25 mouse cellular contexts compared by ENCODE assay signal in the genomic region with DNA sequence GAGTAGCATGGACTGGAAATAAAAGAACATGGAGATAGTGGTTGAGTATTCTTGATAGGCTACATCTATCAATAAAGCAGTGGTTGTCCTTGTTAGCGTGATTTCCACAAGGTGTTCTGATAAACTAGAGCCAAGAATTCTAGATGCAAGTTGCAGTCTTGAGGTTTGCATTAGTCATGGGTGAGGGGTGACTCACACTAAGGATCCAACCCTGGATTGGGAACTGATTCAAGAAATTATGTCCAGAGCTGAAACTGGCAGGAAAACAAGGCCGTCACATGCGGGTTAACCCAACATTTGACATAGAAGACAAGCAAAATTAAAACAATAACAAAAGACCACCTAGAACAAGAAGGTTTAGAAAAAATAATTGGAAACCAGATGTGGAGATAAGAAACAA. TPM values are rescaled to one million over a fixed set of nuclear protein-coding genes. Genes with fewer than 3 reads are reported as not detected.
"Had no signal": no experiment of that assay in that cellular context is flagged by ENCODE, and none has a peak within 500 bp of the region (broad histone marks: within the 10 kb centered on the region; RNA-seq: fewer than 3 reads in every experiment).

No protein-coding gene starts in this region.

- H3K27me3 ChIP-seq: limb, embryonic 13.5 days; liver, embryonic 12.5 days; liver, embryonic 15.5 days; lung, embryonic 15.5 days; megakaryocyte, embryonic 14.5 days; midbrain, embryonic 13.5 days; neural tube, embryonic 13.5 days had no signal

- H3K27ac ChIP-seq: kidney, postnatal 0 days; limb, embryonic 13.5 days; liver, embryonic 12.5 days; liver, embryonic 15.5 days; lung, embryonic 15.5 days; midbrain, embryonic 10.5 days; midbrain, embryonic 13.5 days; neural tube, embryonic 13.5 days had no signal

- H3K4me1 ChIP-seq: limb, embryonic 13.5 days; liver, embryonic 12.5 days; liver, embryonic 15.5 days; lung, embryonic 15.5 days; megakaryocyte, embryonic 14.5 days; midbrain, embryonic 10.5 days; midbrain, embryonic 13.5 days; neural tube, embryonic 13.5 days had no signal

- H3K36me3 ChIP-seq: limb, embryonic 13.5 days; liver, embryonic 12.5 days; liver, embryonic 15.5 days; lung, embryonic 15.5 days; midbrain, embryonic 10.5 days; midbrain, embryonic 13.5 days; neural tube, embryonic 13.5 days had no signal

- H3K4me3 ChIP-seq: limb, embryonic 13.5 days; liver, embryonic 12.5 days; liver, embryonic 15.5 days; lung, embryonic 15.5 days; megakaryocyte, embryonic 14.5 days; midbrain, embryonic 10.5 days; midbrain, embryonic 13.5 days; myocyte; neural tube, embryonic 13.5 days had no signal

- H3K9me3 ChIP-seq: limb, embryonic 13.5 days; liver, embryonic 12.5 days; liver, embryonic 15.5 days; lung, embryonic 15.5 days; midbrain, embryonic 10.5 days; midbrain, embryonic 13.5 days; neural tube, embryonic 13.5 days had no signal

- DNase-seq: kidney, postnatal 25 days; left cerebral cortex, postnatal 4 days; liver; lung, adult 18-20 months; lung, postnatal 10 days; lung, postnatal 36 days; retina, postnatal 1 day; thymus, adult 18-20 months; thymus, postnatal 4 days had no signal

RNA-seq across cellular contexts. Expression of a gene that starts 28.6 kb away (rescaled TPM):
- total RNA-seq: monocyte, adult 5-6 weeks; neutrophil, adult 5-6 weeks had no signal
- polyA plus RNA-seq: kidney, postnatal 0 days; large intestine, adult 2 months; liver, embryonic 15.5 days; myocyte; small intestine, adult 2 months; spleen, adult 2 months; testis, adult 2 months had no signal
